Mouse (Mus musculus): Measurements from ENCODE around the gene Rab1a.
"Not testable (repeated sequence)": the region's sequence is repeated elsewhere in the genome, so short reads cannot be mapped to it uniquely, and the experiment has no call there.

Gene Rab1a

DNA sequence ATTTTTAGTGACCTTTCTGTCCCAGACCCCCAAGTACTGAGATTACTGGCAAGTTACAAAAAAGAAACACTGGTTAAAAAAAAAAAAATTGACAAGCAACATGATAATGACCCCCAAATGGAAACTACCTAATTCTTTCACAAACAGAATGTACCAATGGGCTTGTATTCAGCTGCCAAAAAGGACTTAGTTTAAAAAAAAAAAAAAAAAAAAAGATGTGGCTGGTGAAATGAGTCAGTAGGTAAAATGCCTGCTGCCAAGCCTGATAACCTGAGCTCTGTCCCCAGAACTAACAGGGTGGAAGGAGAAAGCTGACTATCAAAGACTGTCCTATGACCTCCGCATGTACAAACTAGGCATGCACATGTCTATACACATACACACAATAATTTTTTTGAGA is 16.0 kb downstream of the Rab1a start:
- no peak for DNase-seq (ENCODE audit: low spot score)

DNA sequence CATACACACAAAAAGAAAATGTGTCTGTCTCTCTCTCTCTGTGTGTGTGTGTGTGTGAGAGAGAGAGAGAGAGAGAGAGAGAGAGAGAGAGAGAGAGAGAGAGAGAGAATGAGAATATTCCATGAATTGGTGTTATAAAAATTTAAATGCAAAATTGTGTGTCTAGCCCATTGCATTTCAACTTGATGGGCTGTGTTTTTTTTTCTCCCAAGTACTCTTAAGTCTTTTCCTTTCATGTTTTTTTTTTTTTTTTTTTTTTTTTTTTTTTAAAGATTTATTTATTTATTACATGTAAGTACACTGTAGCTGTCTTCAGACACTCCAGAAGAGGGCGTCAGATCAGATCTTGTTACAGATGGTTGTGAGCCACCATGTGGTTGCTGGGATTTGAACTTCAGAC is 20.4 kb downstream of the Rab1a start:
- DNase-seq (ENCODE audit: low spot score) = not testable (repeated sequence)

DNA sequence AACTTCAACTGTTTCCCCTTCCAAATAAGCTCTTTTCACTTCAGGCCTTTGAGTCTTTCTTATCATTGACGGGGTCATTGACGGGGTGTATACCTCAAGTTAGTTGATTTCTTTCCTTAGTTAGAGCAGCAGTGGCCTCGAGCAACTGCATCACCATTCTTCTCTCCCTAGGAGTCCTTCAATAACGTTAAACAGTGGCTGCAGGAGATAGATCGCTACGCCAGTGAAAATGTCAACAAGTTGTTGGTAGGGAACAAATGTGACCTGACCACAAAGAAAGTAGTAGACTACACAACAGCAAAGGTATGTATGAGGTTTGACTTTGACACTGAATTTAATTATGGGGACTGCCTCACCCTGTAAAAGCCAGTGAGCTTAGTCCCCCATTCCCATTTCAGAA is 23.0 kb downstream of the Rab1a start:
- DNase-seq (ENCODE audit: low spot score) = no peak

DNA sequence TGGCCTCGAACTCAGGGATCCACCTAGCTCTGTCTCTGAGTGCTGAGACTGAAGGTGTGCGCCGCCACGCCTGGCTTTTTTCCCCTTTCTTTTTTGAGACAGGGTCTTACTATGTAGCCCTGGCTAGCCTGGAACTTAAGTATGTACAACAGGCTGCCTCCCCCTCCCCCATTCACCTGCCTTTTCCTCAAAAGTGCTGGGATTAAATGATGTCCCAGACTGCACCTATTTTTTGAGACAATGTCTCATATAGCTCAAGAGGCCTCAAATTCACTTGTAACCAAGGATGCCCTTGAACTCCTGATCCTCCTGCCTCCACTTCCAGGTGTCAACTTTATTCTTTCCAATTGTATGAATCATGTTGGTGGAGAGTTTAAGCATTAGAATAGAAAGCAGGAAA is 24.7 kb downstream of the Rab1a start:
- no peak for DNase-seq (ENCODE audit: low spot score)

DNA sequence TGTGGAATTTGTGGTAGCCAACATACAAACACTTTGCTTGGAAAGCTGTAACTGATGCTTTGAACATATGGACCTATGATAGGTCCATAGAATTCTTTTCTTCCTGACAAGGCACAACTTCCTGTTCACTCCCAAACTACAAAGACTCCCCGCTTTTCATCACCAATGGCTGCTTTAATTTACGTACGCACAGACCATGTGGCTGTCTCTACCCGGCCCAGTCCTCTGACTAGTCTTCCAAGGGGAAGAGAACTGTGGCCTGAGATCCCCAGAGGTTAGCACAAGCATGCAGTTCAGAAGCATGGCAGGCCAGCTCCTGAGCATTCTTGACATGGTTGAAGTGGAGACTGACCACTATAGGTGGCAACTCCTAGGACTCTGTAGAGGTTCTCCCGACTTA is 27.4 kb downstream of the Rab1a start:
- DNase-seq (ENCODE audit: low spot score) = no peak

DNA sequence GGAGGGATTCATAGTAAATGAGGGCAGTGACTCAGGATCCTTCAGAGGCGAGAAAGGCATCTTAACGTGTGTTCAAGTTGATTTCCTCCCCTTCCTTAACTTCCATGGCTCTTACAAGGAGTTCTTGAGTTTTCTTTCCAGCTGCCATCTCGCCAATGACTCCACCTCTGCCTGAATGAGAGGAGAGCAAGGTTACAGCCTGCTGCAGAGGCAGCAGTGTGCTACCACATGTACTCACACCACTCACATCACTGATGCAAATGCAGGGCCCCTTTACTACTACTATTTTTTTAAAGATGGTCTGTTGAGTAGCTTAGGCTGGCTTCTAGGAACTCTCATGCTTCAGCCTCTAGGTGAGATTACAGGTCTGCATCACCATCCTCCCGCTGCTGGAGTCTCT is 28.1 kb downstream of the Rab1a start:
- DNase-seq (ENCODE audit: low spot score) = no peak

DNA sequence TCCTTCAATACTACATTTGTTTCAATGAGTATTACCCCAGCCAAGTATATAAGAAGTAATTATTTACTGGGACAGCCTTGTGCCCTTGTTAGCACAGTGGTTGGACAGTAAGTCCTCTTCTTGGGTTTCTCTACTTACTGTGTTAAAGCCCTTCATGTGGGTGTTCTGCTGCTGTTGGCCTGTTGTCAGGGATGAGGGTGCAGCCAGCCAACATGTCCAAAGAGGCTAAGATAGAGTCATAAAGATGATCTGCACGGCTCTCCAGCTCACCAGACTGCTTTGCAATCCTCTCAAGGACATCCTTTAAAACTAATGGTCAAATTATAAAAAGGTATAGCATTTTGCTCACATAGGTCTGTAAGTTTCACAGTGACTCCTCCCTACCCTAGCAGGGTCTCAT is 29.1 kb downstream of the Rab1a start:
- DNase-seq (ENCODE audit: low spot score) = no peak

DNA sequence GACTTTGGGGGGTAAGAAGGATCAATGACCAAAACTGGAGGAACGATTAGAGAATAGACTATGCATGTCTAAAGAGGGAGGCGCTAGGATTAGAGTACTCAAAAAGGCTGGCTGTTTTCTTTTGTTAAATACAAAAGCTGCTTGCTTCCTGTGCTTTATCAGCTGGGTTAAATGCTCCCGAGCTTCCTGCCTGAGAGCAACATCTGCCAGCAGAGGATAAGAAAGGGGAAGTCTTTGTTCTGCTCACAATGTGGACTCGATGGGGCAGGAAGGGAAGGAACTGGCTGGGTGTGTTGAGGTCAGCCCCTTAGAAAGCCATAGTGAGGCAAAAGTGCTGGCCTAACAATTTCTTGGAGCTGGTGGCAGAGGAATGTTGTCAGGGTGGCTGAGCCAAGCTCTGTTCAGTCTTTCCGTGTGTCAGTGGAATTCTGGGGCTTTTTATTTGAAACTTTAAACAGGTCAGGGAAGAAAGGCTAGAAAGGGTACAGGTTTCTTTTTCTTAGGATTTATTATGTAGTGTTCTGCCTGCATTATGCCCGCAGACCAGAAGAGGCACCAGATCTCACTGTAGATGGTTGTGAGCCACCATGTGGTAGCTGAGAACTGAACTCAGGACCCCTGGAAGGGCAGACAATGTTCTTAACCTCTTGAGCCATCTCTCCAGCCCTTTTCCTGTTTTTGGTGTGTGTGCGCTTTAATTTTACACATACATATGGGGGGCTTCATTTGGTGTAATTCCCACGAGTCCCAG is 30.1 kb downstream of the Rab1a start:
- DNase-seq (ENCODE audit: low spot score) = peak; percentile 69

DNA sequence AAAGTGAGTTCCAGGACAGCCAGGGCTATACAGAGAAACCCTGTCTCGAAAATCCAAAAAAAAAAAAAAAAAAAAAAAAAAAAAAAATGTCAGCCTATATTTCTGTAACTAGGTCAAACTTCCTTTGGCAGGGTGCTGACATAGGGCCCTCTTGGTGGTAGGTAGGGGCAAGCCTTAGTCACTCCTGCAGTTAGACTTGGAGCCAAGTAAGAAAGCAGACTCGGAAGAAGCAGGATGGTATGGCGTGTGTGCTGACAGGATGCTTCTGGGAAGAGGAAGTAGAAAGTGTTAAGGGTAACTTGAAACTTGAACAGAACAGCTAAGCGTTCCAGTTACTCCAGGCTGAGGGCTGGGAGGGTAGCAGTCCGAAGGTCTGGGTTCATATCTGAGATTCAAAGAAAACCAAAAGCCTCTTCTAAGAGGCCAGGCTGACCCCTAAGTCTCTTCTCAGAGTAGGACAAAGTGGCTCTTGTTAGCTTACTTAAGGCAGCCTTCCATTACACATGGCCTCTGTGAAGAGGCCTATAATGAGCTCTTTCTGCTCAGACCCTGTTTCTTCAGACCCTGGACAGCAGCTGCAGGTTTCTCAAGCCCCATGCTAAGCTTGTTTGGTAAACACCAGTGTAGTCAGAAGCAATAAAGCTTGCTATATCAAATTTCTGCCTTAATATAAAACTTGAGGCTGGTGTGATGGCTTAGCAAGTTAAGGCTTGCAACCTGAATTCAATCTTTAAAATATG is 31.0 kb downstream of the Rab1a start:
- DNase-seq (ENCODE audit: low spot score) = no peak

DNA sequence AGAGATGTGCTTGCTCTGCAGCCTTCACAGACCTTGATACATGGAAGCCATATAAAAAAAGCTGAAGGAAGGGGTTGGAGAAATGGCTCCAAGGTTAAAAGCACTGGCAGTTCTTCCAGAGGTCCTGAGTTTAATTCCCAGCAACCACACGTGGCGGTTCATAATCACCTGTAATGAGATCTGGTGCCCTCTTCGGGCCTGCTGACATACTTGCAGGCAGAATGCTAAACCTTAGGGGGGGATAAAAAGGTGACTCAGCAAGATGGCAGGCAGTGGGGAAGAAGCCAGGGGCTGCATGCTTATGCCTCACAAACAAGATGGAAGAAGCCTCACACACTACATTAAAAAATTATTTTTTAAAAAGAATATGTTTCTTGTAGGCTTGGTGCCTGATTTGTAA is 33.0 kb downstream of the Rab1a start:
- no peak for DNase-seq (ENCODE audit: low spot score)

DNA sequence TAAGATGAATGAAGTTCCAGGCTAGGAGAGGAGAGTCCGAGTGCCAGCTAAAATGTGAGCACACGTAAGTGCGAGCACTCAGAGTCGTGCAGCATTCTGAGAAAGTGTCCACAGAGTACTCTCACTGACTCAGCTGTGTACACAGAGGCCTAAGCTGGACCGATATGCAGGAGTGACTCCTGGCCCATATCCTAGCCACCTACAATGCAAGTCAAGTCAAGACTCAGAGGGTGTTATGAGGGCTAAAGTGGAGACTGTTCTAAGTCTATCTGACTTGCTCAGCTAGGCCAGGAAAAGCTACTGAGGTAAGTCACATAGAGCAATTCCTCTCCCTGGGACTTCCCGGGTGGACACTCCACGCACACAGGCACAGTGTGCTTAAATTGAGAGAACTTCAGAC is 35.8 kb downstream of the Rab1a start:
- DNase-seq (ENCODE audit: low spot score) = no peak

DNA sequence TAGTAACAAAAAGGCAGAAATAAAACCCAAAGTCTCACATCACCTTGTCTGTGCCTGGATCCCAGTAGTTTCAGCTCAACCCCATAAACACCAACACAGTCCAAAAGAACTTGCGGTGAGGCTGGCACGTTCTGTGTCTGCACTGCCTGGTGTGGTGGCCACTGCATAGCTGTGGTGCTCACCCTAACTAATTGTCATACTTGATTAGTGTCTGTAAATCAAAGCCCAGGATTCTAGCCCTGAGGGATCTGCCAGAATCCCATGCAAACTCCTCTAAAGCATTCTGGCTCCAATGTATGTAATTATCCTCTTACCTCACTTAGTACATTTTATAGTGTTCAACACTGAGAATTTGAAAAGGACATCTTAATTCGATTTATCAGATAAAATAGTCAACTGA is 36.7 kb downstream of the Rab1a start:
- DNase-seq (ENCODE audit: low spot score) = no peak

DNA sequence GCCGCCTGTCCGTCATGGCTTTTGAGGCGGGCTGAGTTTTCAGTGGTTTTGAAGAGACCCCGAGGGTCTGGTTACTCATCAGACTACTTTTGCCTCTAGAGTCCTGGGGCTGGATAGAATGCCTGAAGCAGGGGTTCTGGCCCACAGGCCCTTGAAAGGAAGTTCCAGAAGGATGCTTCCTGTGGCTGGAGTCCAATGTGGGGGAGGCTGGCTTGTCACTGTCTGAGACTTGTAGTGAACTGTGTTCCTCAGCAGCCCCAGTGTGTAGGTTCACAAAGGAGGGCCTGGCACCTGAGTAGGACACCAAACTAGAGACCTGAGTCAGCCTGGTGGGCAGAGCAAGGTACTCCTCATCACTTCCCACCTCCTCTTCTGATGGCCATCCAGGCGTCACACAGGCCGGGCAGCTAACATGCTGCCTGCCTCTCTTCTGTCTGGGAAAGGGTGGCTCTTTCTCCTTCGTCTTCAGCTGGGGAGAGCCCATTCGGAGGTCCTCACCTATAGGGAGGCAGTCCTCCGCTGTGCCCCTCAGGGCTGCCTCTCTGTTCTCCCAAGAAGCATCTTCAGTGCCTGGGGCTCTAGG is 38.1 kb downstream of the Rab1a start:
- no peak for DNase-seq (ENCODE audit: low spot score)

DNA sequence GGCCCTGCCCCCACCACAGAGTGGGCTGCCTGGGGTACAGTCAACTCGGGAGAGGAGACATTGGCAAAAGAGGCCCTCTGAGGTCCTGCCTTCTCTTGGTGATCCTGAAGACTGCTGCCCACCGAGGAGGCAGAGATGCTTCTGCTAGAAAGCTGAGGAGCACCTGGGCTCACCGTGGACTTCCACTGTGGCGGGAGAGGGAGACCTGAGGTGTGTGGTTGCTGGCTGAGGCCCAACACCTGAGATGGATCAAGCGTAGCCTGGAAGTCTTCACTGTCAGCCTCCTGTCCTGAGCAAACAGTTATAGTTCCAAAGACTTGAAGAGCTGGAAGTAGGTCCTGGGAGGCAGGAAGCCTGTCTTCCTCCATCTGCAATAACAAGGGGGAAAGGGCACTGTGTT is 39.1 kb downstream of the Rab1a start:
- DNase-seq (ENCODE audit: low spot score) = no peak

DNA sequence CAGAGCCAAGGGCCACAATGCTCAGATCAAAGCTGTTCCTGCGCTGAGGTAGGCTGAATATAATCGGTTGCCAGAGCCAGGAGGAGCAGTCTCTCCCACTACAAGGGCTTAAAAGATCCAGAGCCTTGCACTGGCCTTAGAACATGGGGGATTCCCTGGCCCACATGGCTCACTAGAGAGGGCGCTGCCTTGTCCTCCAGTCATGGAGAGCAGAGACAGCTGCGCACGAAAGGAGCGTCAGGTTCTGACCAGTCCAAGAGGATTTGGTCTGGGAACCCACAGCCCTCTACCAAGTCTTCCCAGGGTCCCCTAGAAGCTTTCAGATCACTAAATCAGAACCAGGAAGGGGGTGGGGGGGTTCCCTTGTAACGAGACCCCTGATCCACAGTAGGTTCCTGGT is 40.1 kb downstream of the Rab1a start:
- DNase-seq (ENCODE audit: low spot score) = no peak

DNA sequence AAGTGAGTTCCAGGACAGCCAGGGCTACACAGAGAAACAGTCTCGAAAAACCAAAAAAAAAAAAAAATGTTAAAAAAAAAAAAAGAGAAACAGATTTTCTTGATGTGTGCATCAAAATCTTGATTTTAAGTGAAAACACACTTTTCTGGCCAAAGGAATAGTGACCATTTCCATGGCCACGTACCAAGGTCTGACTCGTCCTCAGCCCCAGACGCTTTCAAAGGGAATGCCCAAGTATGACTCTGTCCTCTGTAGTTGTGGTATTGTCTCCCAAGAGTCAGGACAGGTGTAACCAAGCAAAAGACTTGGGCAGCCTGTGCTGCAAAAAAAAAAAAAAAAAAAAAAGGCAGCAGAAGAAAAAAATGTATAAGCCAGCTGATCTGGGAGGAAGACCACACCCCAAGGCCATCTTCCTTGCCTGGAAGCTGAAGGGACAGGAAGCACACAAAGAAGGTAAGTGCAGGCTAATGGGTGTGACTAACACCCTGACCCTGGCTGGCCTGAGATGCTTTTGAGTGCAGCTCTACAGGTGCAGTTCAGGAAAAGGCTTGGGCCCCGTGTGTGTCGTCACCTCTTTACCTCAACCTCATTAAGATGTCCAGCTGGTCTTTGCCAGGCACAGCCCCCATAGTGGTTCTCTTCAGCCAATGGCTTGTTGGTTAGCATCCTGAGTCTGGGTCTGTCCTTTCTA is 41.3 kb downstream of the Rab1a start:
- peak; percentile 3 for DNase-seq (ENCODE audit: low spot score)

DNA sequence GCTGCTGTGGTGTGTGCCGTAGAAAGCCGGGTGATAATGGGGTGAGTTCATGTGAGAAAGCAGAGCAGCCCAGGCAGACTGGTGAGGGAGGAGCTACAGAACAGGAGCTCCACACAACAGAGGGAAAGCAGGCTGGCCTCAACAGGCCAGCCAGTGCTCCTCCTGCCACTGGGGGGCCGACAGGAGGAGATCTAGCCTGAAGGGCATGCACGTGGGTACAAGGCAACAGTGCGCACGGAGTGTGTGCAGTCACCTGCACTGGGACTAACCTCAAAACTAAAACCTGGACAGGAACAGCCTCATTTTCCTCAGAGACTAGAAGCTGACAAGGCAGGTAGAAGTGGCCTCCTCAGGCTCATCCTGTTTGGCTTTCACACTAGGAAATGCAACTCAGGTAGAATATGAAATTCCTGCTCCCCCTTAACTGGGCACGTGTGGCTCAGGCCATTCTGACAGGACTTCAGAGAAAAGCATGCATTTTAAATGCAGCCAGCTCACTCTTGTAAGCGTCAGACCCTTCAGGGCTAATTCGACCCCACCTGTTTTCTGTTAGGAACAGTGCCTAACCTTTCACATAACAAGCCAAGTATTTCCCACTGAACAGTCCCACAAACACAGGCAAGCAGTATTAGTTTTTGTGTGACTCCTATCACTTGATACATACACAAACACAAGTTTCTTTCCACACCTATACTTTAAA is 42.1 kb downstream of the Rab1a start:
- peak; percentile 24 for DNase-seq (ENCODE audit: low spot score)

DNA sequence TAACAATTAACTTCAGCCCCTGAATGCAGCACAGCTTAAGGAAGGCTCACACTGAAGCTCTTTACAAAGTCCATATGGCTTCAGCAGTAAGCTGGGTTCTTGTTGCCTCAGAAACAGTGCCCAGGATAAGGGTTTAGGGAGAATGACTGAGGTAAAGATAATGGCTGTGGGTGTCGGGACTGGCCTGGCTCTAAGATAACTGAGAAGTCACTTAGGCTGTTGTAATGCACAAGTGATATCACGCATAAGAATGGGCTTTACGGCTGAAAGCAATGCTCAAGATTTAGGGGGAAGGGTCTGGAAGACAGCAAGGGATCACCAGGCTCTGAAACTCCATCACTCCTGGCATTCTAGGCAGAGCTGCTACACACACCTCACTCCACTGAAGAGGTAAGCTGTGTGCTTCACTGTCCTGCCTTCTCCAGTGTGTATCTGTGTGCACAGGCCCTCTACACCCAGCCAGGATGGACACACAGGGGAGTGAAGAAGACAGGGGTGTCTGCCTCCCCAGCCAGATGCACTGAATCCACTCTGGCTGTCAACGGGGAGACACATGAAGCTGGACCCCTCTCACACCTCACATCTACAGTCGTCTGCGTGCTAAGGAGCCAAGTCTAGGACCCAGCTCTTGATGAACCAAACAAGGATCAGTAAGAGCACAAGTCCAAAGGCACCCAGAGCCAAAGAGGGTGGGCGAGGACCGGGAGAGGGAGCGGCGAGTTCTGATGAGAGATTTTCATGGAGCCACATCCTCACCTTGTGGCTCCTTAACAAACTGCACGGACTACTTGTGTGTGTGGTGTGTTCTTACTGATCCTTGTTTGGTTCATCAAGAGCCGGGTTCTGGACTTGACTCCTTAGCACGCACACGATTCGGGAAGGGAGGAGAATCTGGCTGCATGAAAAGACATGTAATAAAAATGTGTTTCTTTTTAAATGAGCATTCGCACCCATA is 43.4 kb downstream of the Rab1a start:
- no peak for DNase-seq (ENCODE audit: low spot score)

DNA sequence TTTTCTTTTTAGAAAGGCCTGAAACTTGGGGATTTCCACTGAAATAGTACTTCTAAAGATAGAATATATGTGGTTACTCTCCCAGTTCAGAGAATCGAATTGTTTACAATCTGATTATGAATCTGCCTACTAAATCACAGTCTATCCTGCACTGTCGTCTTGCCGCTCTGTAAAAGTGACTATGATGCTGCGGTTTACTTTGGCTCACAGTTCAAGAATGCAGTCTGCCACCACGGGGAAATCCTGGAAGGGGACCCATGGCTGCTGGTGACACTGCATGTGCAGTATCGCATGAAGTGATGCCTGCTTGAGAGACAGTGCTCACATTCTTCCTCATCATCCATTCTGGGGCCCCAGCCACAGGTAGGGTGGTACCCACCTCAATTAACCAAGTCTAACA is 44.1 kb downstream of the Rab1a start:
- no peak for DNase-seq (ENCODE audit: low spot score)

DNA sequence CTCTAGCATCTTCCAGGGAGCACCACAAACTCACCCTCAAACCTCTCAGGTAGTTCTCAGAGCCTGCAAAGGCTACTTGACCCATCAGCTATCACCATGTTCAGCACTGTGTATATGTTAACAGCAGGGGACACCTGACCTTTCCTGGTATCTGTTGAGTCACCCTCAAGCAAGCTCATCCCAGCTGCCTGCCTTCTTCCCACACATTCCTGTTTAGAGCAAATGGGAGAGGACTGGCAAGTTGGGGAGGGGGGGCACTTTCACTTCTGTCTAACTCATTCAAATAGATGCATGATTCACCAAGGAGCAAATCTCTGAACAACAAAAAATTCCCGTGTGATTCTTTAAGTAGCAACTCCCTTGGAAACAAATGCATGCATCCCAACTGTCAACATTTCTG is 45.4 kb downstream of the Rab1a start:
- DNase-seq (ENCODE audit: low spot score) = no peak
